ENCODE assay signal across 28 mouse cellular contexts in genomic region chrX:142702094-142702493, GRCm38 (mm10). TPM values are rescaled to one million over a fixed set of nuclear protein-coding genes. Genes with fewer than 3 reads are reported as not detected.
DNase-seq lines count a peak whose midpoint lies in the region; ATAC-seq and TF ChIP-seq lines count a peak whose summit lies in the region.
"Had no signal": no experiment of that assay in that cellular context is flagged by ENCODE, and none has a peak within 500 bp of the region (broad histone marks: within the 10 kb centered on the region; RNA-seq: fewer than 3 reads in every experiment).

No protein-coding gene starts in this region.

- H3K36me3 ChIP-seq in hindbrain, embryonic 14.5 days (replicated peaks; ENCODE audit: control insufficient read depth, insufficient read depth): no peaks in the 10 kb centered on the region
- no peaks in the 10 kb centered on the region for H3K36me3 ChIP-seq in hindbrain, embryonic 11.5 days (ENCODE audit: control insufficient read depth, insufficient read depth, low read length)
- no peaks in the 10 kb centered on the region for H3K36me3 ChIP-seq in lung, postnatal 0 days (ENCODE audit: insufficient read depth, low read length)
- H3K36me3 ChIP-seq in intestine, postnatal 0 days (ENCODE audit: control insufficient read depth, insufficient read depth): no peaks in the 10 kb centered on the region
- no peaks in the 10 kb centered on the region for H3K36me3 ChIP-seq in stomach, embryonic 16.5 days (ENCODE audit: control insufficient read depth, insufficient read depth, low read length)
- H3K36me3 ChIP-seq: embryonic facial prominence, embryonic 12.5 days; midbrain, embryonic 15.5 days; neural tube, embryonic 15.5 days had no signal

- peak overlapping the region; percentile 14; the same call in 1 of the 2 replicates for H3K27ac ChIP-seq in hindbrain, embryonic 14.5 days
- no peak overlapping the region for H3K27ac ChIP-seq in hindbrain, embryonic 11.5 days (ENCODE audit: low read depth, low read length)
- peak overlapping the region; percentile 8; the same call in 1 of the 2 replicates for H3K27ac ChIP-seq in lung, postnatal 0 days (ENCODE audit: low read length)
- H3K27ac ChIP-seq in intestine, postnatal 0 days (ENCODE audit: low read depth, low read length): no peak overlapping the region
- H3K27ac ChIP-seq in stomach, embryonic 16.5 days (ENCODE audit: low read length): peak overlapping the region; percentile 81
- H3K27ac ChIP-seq: hindbrain, postnatal 0 days; kidney, postnatal 0 days; left cerebral cortex, adult 2 months; liver, embryonic 15.5 days; macrophage; midbrain, embryonic 15.5 days had no signal

- no peak for TF ChIP-seq EP300 in lung, postnatal 0 days (IDR thresholded peaks at IDR 0.05)

- no peak for TF ChIP-seq CTCF in lung, postnatal 0 days (IDR thresholded peaks at IDR 0.05)
- no peak for TF ChIP-seq CTCF in intestine, postnatal 0 days (IDR thresholded peaks at IDR 0.05; ENCODE audit: low read depth)

- peaks cover 4% of the 10 kb centered on the region; the same call in 1 of the 2 replicates for H3K4me1 ChIP-seq in hindbrain, embryonic 14.5 days (replicated peaks; ENCODE audit: control insufficient read depth, insufficient read depth, low read length)
- no peaks in the 10 kb centered on the region for H3K4me1 ChIP-seq in hindbrain, embryonic 11.5 days (replicated peaks; ENCODE audit: control insufficient read depth, insufficient read depth, low read length)
- H3K4me1 ChIP-seq in lung, postnatal 0 days (ENCODE audit: insufficient read depth, low read depth, low read length): no peaks in the 10 kb centered on the region; the same call in 1 of the 2 replicates
- H3K4me1 ChIP-seq in intestine, postnatal 0 days (replicated peaks; ENCODE audit: control insufficient read depth, insufficient read depth, low read length): no peaks in the 10 kb centered on the region; the same call in 1 of the 2 replicates
- H3K4me1 ChIP-seq in stomach, embryonic 16.5 days (ENCODE audit: control insufficient read depth, insufficient read depth, low read length): peaks cover 14% of the 10 kb centered on the region
- H3K4me1 ChIP-seq: embryonic facial prominence, embryonic 12.5 days; liver, embryonic 15.5 days; midbrain, embryonic 15.5 days had no signal

- H3K9ac ChIP-seq in hindbrain, embryonic 14.5 days: no peak overlapping the region
- no peak overlapping the region for H3K9ac ChIP-seq in hindbrain, embryonic 11.5 days (ENCODE audit: low read depth, low read length)
- H3K9ac ChIP-seq in lung, postnatal 0 days (replicated peaks; ENCODE audit: low read depth): no peak overlapping the region
- H3K9ac ChIP-seq in intestine, postnatal 0 days (ENCODE audit: low read depth, low read length): no peak overlapping the region
- no peak overlapping the region for H3K9ac ChIP-seq in stomach, embryonic 16.5 days (ENCODE audit: low read length)
- H3K9ac ChIP-seq: embryonic facial prominence, embryonic 12.5 days; liver, embryonic 15.5 days; midbrain, embryonic 15.5 days; neural tube, embryonic 15.5 days had no signal

- no peak overlapping the region for H3K4me3 ChIP-seq in hindbrain, embryonic 14.5 days (replicated peaks; ENCODE audit: low read length)
- no peak overlapping the region for H3K4me3 ChIP-seq in hindbrain, embryonic 11.5 days (ENCODE audit: low read depth, low read length)
- no peak overlapping the region for H3K4me3 ChIP-seq in lung, postnatal 0 days (ENCODE audit: low read depth, low read length)
- no peak overlapping the region for H3K4me3 ChIP-seq in intestine, postnatal 0 days (ENCODE audit: low read depth, low read length)
- no peak overlapping the region for H3K4me3 ChIP-seq in stomach, embryonic 16.5 days (replicated peaks; ENCODE audit: low read length)
- H3K4me3 ChIP-seq: embryonic facial prominence, embryonic 12.5 days; left cerebral cortex, adult 2 months; liver, embryonic 15.5 days; midbrain, embryonic 15.5 days; neural tube, embryonic 15.5 days had no signal

- 79% methylated on average over 5 of the region's 5 CpGs for WGBS in hindbrain, embryonic 14.5 days
- WGBS in hindbrain, embryonic 11.5 days: 78% methylated on average over 5 of the region's 5 CpGs
- 52% methylated on average over 5 of the region's 5 CpGs for WGBS in lung, postnatal 0 days
- WGBS in intestine, postnatal 0 days: 36% methylated on average over 5 of the region's 5 CpGs
- 56% methylated on average over 5 of the region's 5 CpGs for WGBS in stomach, embryonic 16.5 days

- no peak for DNase-seq in hindbrain, embryonic 14.5 days (ENCODE audit: low spot score)
- DNase-seq in hindbrain, embryonic 11.5 days (ENCODE audit: low spot score): no peak
- DNase-seq in lung, postnatal 0 days (ENCODE audit: low spot score): no peak
- no peak for DNase-seq in lung, postnatal 14 days
- DNase-seq in heart, adult 18-20 months: no peak
- DNase-seq: adrenal gland, adult 2 months; B cell, adult 2 months; cerebellum, adult 11-12 months; gastrocnemius, postnatal 10 days; kidney, adult 18-20 months; liver; right cerebral cortex, adult 18-20 months; thymus, postnatal 14 days had no signal

- H3K9me3 ChIP-seq in hindbrain, embryonic 14.5 days (ENCODE audit: control insufficient read depth, low read length): no peaks in the 10 kb centered on the region
- no peaks in the 10 kb centered on the region for H3K9me3 ChIP-seq in hindbrain, embryonic 11.5 days (ENCODE audit: control insufficient read depth, low read length)
- H3K9me3 ChIP-seq in lung, postnatal 0 days (ENCODE audit: low read length): no peaks in the 10 kb centered on the region
- no peaks in the 10 kb centered on the region for H3K9me3 ChIP-seq in intestine, postnatal 0 days (ENCODE audit: control insufficient read depth)
- H3K9me3 ChIP-seq in stomach, embryonic 16.5 days (replicated peaks; ENCODE audit: control insufficient read depth, low read length): no peaks in the 10 kb centered on the region
- H3K9me3 ChIP-seq: embryonic facial prominence, embryonic 12.5 days; G1E; liver, embryonic 15.5 days; midbrain, embryonic 15.5 days; neural tube, embryonic 15.5 days had no signal

- no peak for ATAC-seq in hindbrain, embryonic 14.5 days (ENCODE audit: low FRiP score)
- no peak for ATAC-seq in hindbrain, embryonic 11.5 days (ENCODE audit: low FRiP score)
- no peak for ATAC-seq in lung, postnatal 0 days
- 0 out of 2 replicates have a peak, but pooled peaks have one; percentile 46 for ATAC-seq in intestine, postnatal 0 days
- ATAC-seq in stomach, embryonic 16.5 days (ENCODE audit: insufficient read depth, low FRiP score): peak; percentile 11; the same call in 1 of the 2 replicates
- no peak for ATAC-seq in erythroid progenitor cell, adult 5-6 weeks (replicated peaks; ENCODE audit: low FRiP score, poor library complexity, severe bottlenecking)
- ATAC-seq: forebrain, embryonic 14.5 days; hindbrain, postnatal 0 days; midbrain, embryonic 15.5 days; Patski had no signal

- no peaks in the 10 kb centered on the region; the same call in 1 of the 2 replicates for H3K27me3 ChIP-seq in hindbrain, embryonic 14.5 days (ENCODE audit: control insufficient read depth, insufficient read depth, low read length)
- H3K27me3 ChIP-seq in hindbrain, embryonic 11.5 days (ENCODE audit: control insufficient read depth, insufficient read depth, low read length): no peaks in the 10 kb centered on the region
- no peaks in the 10 kb centered on the region for H3K27me3 ChIP-seq in lung, postnatal 0 days (replicated peaks; ENCODE audit: insufficient read depth, low read length)
- no peaks in the 10 kb centered on the region for H3K27me3 ChIP-seq in intestine, postnatal 0 days (replicated peaks; ENCODE audit: control insufficient read depth, insufficient read depth, low read length)
- H3K27me3 ChIP-seq in stomach, embryonic 16.5 days (ENCODE audit: control insufficient read depth, insufficient read depth, low read length): no peaks in the 10 kb centered on the region; the same call in 1 of the 2 replicates
- H3K27me3 ChIP-seq: CH12.LX; liver, embryonic 15.5 days had no signal

- H3K4me2 ChIP-seq in hindbrain, embryonic 14.5 days (replicated peaks): no peak overlapping the region
- H3K4me2 ChIP-seq in hindbrain, embryonic 11.5 days (replicated peaks; ENCODE audit: low read depth, low read length): no peak overlapping the region
- H3K4me2 ChIP-seq in lung, postnatal 0 days (replicated peaks; ENCODE audit: low read depth, low read length): no peak overlapping the region
- H3K4me2 ChIP-seq in intestine, postnatal 0 days (replicated peaks; ENCODE audit: low read depth): no peak overlapping the region
- no peak overlapping the region for H3K4me2 ChIP-seq in stomach, embryonic 16.5 days (ENCODE audit: low read depth, low read length)
- H3K4me2 ChIP-seq: embryonic facial prominence, embryonic 12.5 days; liver, embryonic 15.5 days; midbrain, embryonic 15.5 days; neural tube, embryonic 15.5 days had no signal

RNA-seq across cellular contexts. Expression of gene Tmem164, which starts 20.9 kb away (rescaled TPM):
- 16.6 and 18.7 TPM in 2 replicates for polyA plus RNA-seq in hindbrain, embryonic 14.5 days (2014; fragmentation: Nextera tagmentation; extraction: Ambion mirVana)
- 24.2 and 26.2 TPM in 2 replicates for polyA plus RNA-seq in hindbrain, embryonic 11.5 days (2014; fragmentation: Nextera tagmentation; extraction: Ambion mirVana)
- polyA plus RNA-seq in lung, postnatal 0 days (2015; fragmentation: Nextera tagmentation; extraction: Ambion mirVana): 47.4 and 48.4 TPM in 2 replicates
- polyA plus RNA-seq in intestine, postnatal 0 days (2015; fragmentation: Nextera tagmentation; extraction: Ambion mirVana): 14.3 and 15.3 TPM in 2 replicates
- 60.5 and 67.9 TPM in 2 replicates for polyA plus RNA-seq in stomach, embryonic 16.5 days (2015; fragmentation: Nextera tagmentation; extraction: Ambion mirVana)
- 7.1 and 13.7 TPM in 2 replicates for total RNA-seq in erythroid progenitor cell, adult 5-6 weeks (2015; ENCODE audit: low replicate concordance)
- total RNA-seq in erythroid progenitor cell, adult 5-6 weeks (2017; ENCODE audit: low replicate concordance): 4.4 and 14.6 TPM in 2 replicates
- 10 to 100 TPM; 21.0 to 23.8 TPM for total RNA-seq in heart, adult 18-20 months (2021)

Comparison
In these comparisons a context has a peak if more than half of its experiments do, and no peak if none do; other contexts are left out.
1. H3K27ac ChIP-seq: peak in hindbrain, embryonic 14.5 days (single experiment), lung, postnatal 0 days (single experiment) and stomach, embryonic 16.5 days (single experiment); none in hindbrain, embryonic 11.5 days (single experiment) and intestine, postnatal 0 days (single experiment).
2. ATAC-seq: peak in intestine, postnatal 0 days (single experiment) and stomach, embryonic 16.5 days (single experiment); none in hindbrain, embryonic 14.5 days (single experiment), hindbrain, embryonic 11.5 days (single experiment), lung, postnatal 0 days (single experiment) and erythroid progenitor cell, adult 5-6 weeks (single experiment).